Mouse (Mus musculus) intestine, embryonic 14.5 days (tissue): ENCODE results near the gene C2cd4d. TPM values are rescaled to one million over a fixed set of nuclear protein-coding genes. Genes with fewer than 3 reads are reported as not detected.
A peak's percentile ranks its signal among the peaks of the same experiment; 100 is the strongest.

ENCODE experiments used
- ATAC-seq: fragments of 200-750 bp; cut with Nextera tagmentation; replicated peaks from 2 replicates; pipeline ENCODE4 v1.8.0; 2017; ENCODE audit warnings: low read depth, moderate number of reproducible peaks, moderate TSS enrichment, moderate library complexity; ENCODE audit not compliant: low FRiP score, low TSS enrichment
- DNase-seq: peaks from one replicate; pipeline ENCODE4 v3.0.0-alpha.2; 2018; ENCODE audit warnings: low spot score
- H3K27ac ChIP-seq: fragments of 300-500 bp; sonication (generic); 2 replicates; pipeline ENCODE4 v1.5.1; 2014; ENCODE audit warnings: low read depth, mild to moderate bottlenecking, control low read depth
- H3K27me3 ChIP-seq: fragments of 300-500 bp; sonication (generic); replicated peaks from 2 replicates; pipeline ENCODE4 v1.6.1; 2014; ENCODE audit warnings: low read length, control low read depth; ENCODE audit not compliant: control insufficient read depth, insufficient read depth
- H3K36me3 ChIP-seq: fragments of 300-500 bp; sonication (generic); 2 replicates; pipeline ENCODE4 v1.6.1; 2014; ENCODE audit warnings: low read length, control low read depth; ENCODE audit not compliant: control insufficient read depth, insufficient read depth
- H3K4me1 ChIP-seq: fragments of 300-500 bp; sonication (generic); replicated peaks from 2 replicates; pipeline ENCODE4 v1.6.1; 2014; ENCODE audit warnings: low read length, control low read depth, mixed read lengths; ENCODE audit not compliant: control insufficient read depth, insufficient read depth
- H3K4me2 ChIP-seq: fragments of 300-500 bp; sonication (generic); 2 replicates; pipeline ENCODE4 v1.6.1; 2014; ENCODE audit warnings: low read length
- H3K4me3 ChIP-seq: fragments of 300-500 bp; sonication (generic); 2 replicates; pipeline ENCODE4 v1.5.1; 2014; ENCODE audit warnings: low read depth, low read length, control low read depth, mixed read lengths
- H3K9ac ChIP-seq: fragments of 300-500 bp; sonication (generic); 2 replicates; pipeline ENCODE4 v1.6.1; 2014; ENCODE audit warnings: mild to moderate bottlenecking, low read length
- H3K9me3 ChIP-seq: fragments of 300-500 bp; sonication (generic); 2 replicates; pipeline ENCODE4 v1.6.1; 2016; ENCODE audit warnings: low read length, control low read depth; ENCODE audit not compliant: control insufficient read depth
- WGBS: fragments of 180-500 bp; shearing (Covaris S2); extraction: QIAGEN DNeasy Blood & Tissue Kit; methylation state at CpG from one replicate; pipeline ENCODE4 v1.1.7; 2014; 5-methylcytosine and 5-hydroxymethylcytosine counted together
- polyA plus RNA-seq: library from polyadenylated mRNA; unstranded; fragments of >200 nt; fragmentation: Nextera tagmentation; extraction: Ambion mirVana; gene quantifications from 2 replicates; pipeline ENCODE4 v1.2.1, GENCODE M21; 2014

C2cd4d gene
- polyA plus RNA-seq = 1.1 and 1.5 TPM in 2 replicates

DNA sequence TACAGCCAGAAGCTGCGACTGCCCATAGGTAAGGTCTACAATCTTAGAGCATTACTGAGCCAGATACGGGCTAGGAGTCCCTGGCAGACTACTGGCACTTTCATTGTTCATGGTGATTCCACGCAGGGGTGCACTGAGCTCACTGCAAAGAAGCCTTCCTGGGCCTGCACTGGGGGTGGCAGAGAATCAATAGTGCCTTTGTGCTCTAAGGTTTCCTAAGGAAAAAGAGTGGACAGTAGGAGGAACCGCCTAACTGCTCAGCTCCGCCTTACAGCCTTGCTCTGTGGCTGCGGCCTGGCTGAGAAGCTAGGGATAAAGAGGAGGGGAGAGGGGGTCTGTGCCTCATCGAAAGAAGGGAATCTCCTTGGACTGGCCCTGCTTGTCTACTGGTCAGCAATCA, at the start of gene C2cd4d:
TSS of gene C2cd4d (plus strand) at position 301 of the 400 bp plus-strand sequence.
- H3K9ac ChIP-seq = peak within 1 kb of the TSS; percentile 71
- DNase-seq (no peak), ATAC-seq (no peak)
- 0 out of 2 replicates have a peak, but pooled peaks cover 3% of the 10 kb centered on the region for H3K4me1 ChIP-seq
- peak within 1 kb of the TSS; percentile 74 for H3K4me2 ChIP-seq
- 66% methylated on average over 7 of the region's 7 CpGs for WGBS
- H3K4me3 ChIP-seq = peak within 1 kb of the TSS; percentile 42
- H3K27me3 ChIP-seq = peaks cover 19% of the 10 kb centered on the region
- H3K9me3 ChIP-seq = no peaks in the 10 kb centered on the region
- no peaks in the 10 kb centered on the region for H3K36me3 ChIP-seq
- H3K27ac ChIP-seq = no peak within 1 kb of the TSS

GRCm38 (mm10) chr3:94328681-94329080, 33.6 kb upstream of the C2cd4d start:
- Histone ChIP-seq H3K36me3 (peaks cover 30% of the 10 kb centered on the region; the same call in 1 of the 2 replicates), H3K27me3 (no peaks in the 10 kb centered on the region), H3K9me3 (no peaks in the 10 kb centered on the region), H3K4me2 (no peak overlapping the region), H3K4me1 (no peaks in the 10 kb centered on the region), H3K27ac (no peak overlapping the region), H3K4me3 (no peak overlapping the region), H3K9ac (no peak overlapping the region)
- WGBS = 60% methylated on average over 3 of the region's 3 CpGs
- ATAC-seq = no peak
- no peak for DNase-seq

GRCm38 (mm10) chr3:94334442-94334841, 27.8 kb upstream of the C2cd4d start:
- H3K27ac ChIP-seq = no peak overlapping the region
- no peak for ATAC-seq
- no peaks in the 10 kb centered on the region for H3K4me1 ChIP-seq
- H3K36me3 ChIP-seq = peaks cover 14% of the 10 kb centered on the region; the same call in 1 of the 2 replicates
- H3K9me3 ChIP-seq = no peaks in the 10 kb centered on the region
- H3K9ac ChIP-seq = no peak overlapping the region
- no peak for DNase-seq
- H3K4me3 ChIP-seq = no peak overlapping the region
- no peak overlapping the region for H3K4me2 ChIP-seq
- H3K27me3 ChIP-seq = no peaks in the 10 kb centered on the region
- WGBS = 94% methylated on average over 4 of the region's 4 CpGs

- Histone ChIP-seq H3K27ac (no peak overlapping the region), H3K4me3 (no peak overlapping the region), H3K4me2 (no peak overlapping the region), H3K36me3 (no peaks in the 10 kb centered on the region), H3K27me3 (no peaks in the 10 kb centered on the region), H3K9ac (no peak overlapping the region), H3K4me1 (no peaks in the 10 kb centered on the region), H3K9me3 (no peaks in the 10 kb centered on the region)
- WGBS = 89% methylated on average over 3 of the region's 3 CpGs
- DNase-seq (no peak), ATAC-seq (no peak)
Observed at GRCm38 (mm10) chr3:94338522-94338921, 23.7 kb upstream of the C2cd4d start.

- H3K9ac ChIP-seq = no peak within 1 kb of the TSS
- H3K9me3 ChIP-seq = no peaks in the 10 kb centered on the region
- H3K4me1 ChIP-seq = no peaks in the 10 kb centered on the region
- 41% methylated on average over 3 of the region's 3 CpGs for WGBS
- no peak within 1 kb of the TSS for H3K4me2 ChIP-seq
- no peaks in the 10 kb centered on the region for H3K27me3 ChIP-seq
- ATAC-seq (no peak), DNase-seq (no peak)
- H3K4me3 ChIP-seq = no peak within 1 kb of the TSS
- H3K36me3 ChIP-seq = no peaks in the 10 kb centered on the region
- no peak within 1 kb of the TSS for H3K27ac ChIP-seq
Observed at GRCm38 (mm10) chr3:94341959-94342422, 20.2 kb upstream of the C2cd4d start, which contains the start of gene Them5. Gene Them5 (plus strand): TSS chr3:94342099.

- no peak for ATAC-seq
- Histone ChIP-seq H3K9me3 (no peaks in the 10 kb centered on the region), H3K9ac (no peak overlapping the region), H3K36me3 (no peaks in the 10 kb centered on the region), H3K4me1 (no peaks in the 10 kb centered on the region), H3K27me3 (no peaks in the 10 kb centered on the region), H3K27ac (no peak overlapping the region), H3K4me3 (no peak overlapping the region), H3K4me2 (no peak overlapping the region)
- DNase-seq = no peak
- WGBS = 50% methylated on average over 1 of the region's 1 CpGs
Observed at GRCm38 (mm10) chr3:94342552-94342951, 19.7 kb upstream of the C2cd4d start.

- Histone ChIP-seq H3K4me3 (no peak overlapping the region), H3K27ac (no peak overlapping the region), H3K9ac (no peak overlapping the region), H3K9me3 (no peaks in the 10 kb centered on the region), H3K36me3 (no peaks in the 10 kb centered on the region), H3K4me2 (no peak overlapping the region), H3K4me1 (no peaks in the 10 kb centered on the region), H3K27me3 (no peaks in the 10 kb centered on the region)
- DNase-seq = no peak
- ATAC-seq = no peak
- WGBS = 79% methylated on average over 2 of the region's 2 CpGs
Observed at GRCm38 (mm10) chr3:94344182-94344581, 18.1 kb upstream of the C2cd4d start.

DNA sequence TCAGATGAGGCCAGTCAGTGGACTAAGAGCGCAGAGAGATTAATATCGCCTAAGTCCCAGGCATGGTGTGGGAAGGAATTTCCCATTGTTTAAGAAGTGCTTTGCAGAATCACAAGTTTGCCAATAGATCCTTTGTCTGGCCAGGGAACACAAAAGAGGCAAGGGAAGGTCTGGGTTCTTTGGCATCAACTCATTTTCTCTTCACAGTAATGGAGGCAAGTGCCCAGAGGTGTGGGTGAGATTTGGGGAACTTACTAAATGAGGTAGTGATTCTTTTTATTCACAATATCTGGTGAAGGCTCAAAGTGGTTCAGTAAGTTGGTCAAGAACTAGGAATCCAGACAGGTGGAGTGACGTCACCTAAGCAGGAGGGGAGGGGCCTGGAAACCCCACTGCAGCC, 17.3 kb upstream of the C2cd4d start:
- Histone ChIP-seq H3K9ac (no peak overlapping the region), H3K9me3 (no peaks in the 10 kb centered on the region), H3K4me3 (no peak overlapping the region), H3K27me3 (no peaks in the 10 kb centered on the region), H3K27ac (no peak overlapping the region), H3K36me3 (no peaks in the 10 kb centered on the region), H3K4me1 (no peaks in the 10 kb centered on the region), H3K4me2 (no peak overlapping the region)
- ATAC-seq (no peak), DNase-seq (no peak)
- 57% methylated on average over 3 of the region's 3 CpGs for WGBS

- no peaks in the 10 kb centered on the region for H3K9me3 ChIP-seq
- H3K4me1 ChIP-seq = no peaks in the 10 kb centered on the region
- H3K27ac ChIP-seq = no peak overlapping the region
- H3K27me3 ChIP-seq = no peaks in the 10 kb centered on the region
- H3K9ac ChIP-seq = no peak overlapping the region
- no peak overlapping the region for H3K4me3 ChIP-seq
- H3K4me2 ChIP-seq = no peak overlapping the region
- 72% methylated on average over 2 of the region's 2 CpGs for WGBS
- H3K36me3 ChIP-seq = no peaks in the 10 kb centered on the region
- DNase-seq = no peak
- ATAC-seq = no peak
Observed at GRCm38 (mm10) chr3:94348146-94348545, 14.1 kb upstream of the C2cd4d start.
